Mouse (Mus musculus): ENCODE results near the gene Morn5. TPM values are rescaled to one million over a fixed set of nuclear protein-coding genes. Genes with fewer than 3 reads are reported as not detected.

Morn5 gene
- total and polyA plus RNA-seq, 3 experiments, result 0.61 TPM; not detected in 2

DNA sequence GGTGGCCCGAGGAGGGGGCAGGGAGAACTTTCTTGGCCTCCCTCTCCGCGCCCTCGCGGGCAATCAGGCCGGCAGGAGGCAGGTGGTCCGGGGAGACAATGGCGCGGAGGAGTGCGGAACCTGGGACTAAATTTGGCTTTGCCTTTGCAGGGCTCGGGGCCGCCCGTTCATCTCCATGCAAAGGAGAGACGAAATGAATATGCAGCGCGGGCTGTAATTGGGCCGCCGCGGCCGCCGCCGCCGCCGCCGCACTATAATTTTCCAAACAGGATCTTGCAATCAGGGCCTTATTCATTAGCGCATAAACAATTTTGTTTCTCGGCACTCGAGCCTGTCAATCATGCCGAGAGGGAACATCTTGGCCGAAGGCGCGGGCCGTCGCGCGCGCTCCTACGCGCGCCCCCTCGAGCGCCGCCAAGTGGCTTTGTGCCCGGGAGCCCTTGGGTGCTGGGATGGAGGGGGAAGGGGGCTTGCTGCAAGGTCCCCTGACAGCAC lies 37.9 kb upstream of the Morn5 start:
- peak overlapping the region; percentile 40; the same call in 1 of the 2 replicates for H3K27ac ChIP-seq
- peak overlapping the region; percentile 23 for H3K9ac ChIP-seq (ENCODE audit: low read depth, low read length)
- intact Hi-C loops (cut with DNase I), result loop anchor here (5.0 kb wide), 1 partner anchor 126 kb away; the partner anchor contains the start of genes Mrrf and Rbm18

GRCm38 (mm10) chr2:36013010-36013409 lies 36.2 kb upstream of the Morn5 start:
- Histone ChIP-seq H3K9ac (ENCODE audit: low read depth, low read length) (no peak overlapping the region), H3K36me3 (ENCODE audit: control insufficient read depth, insufficient read depth, low read length) (no peaks in the 10 kb centered on the region), H3K27me3 (ENCODE audit: control insufficient read depth, insufficient read depth, low read length) (no peaks in the 10 kb centered on the region), H3K79me2 (replicated peaks; ENCODE audit: control insufficient read depth, insufficient read depth, low read length) (no peaks in the 10 kb centered on the region), H3K4me1 (ENCODE audit: control insufficient read depth, insufficient read depth, low read length) (peaks cover 9% of the 10 kb centered on the region), H3K27ac (peak overlapping the region; percentile 41; the same call in 1 of the 2 replicates), H3K4me3 (no peak overlapping the region)
- intact Hi-C loops (cut with DNase I), result loop anchor here (5.0 kb wide), 1 partner anchor 124 kb away; the partner anchor contains the start of genes Mrrf and Rbm18
- peak; percentile 60 to 71 for DNase-seq
- TF ChIP-seq CTCF (IDR thresholded peaks at IDR 0.05) (no peak), EP300 (IDR thresholded peaks at IDR 0.05; ENCODE audit: insufficient read depth, low read depth, low read length) (peak; percentile 83; the same call in 1 of the 2 replicates)
- WGBS, result 40% methylated on average over 12 of the region's 12 CpGs

More for the DNA sequence above, 37.9 kb upstream of the Morn5 start:
- peak in 1 of 2 experiments; percentile 46 for DNase-seq
- H3K79me2 ChIP-seq (replicated peaks; ENCODE audit: control insufficient read depth, insufficient read depth, low read length), result no peaks in the 10 kb centered on the region
- under 1% methylated on average over 44 of the region's 44 CpGs for WGBS
- H3K4me1 ChIP-seq (ENCODE audit: control insufficient read depth, insufficient read depth, low read length), result peaks cover 9% of the 10 kb centered on the region
- TF ChIP-seq EP300 (IDR thresholded peaks at IDR 0.05; ENCODE audit: insufficient read depth, low read depth, low read length), result no peak
- peak; percentile 45 for TF ChIP-seq CTCF (IDR thresholded peaks at IDR 0.05)
- no peaks in the 10 kb centered on the region for H3K27me3 ChIP-seq (ENCODE audit: control insufficient read depth, insufficient read depth, low read length)
- peak overlapping the region; percentile 54 for H3K4me3 ChIP-seq
- no peaks in the 10 kb centered on the region for H3K36me3 ChIP-seq (ENCODE audit: control insufficient read depth, insufficient read depth, low read length)

GRCm38 (mm10) chr2:36021385-36022159 lies 27.7 kb upstream of the Morn5 start:
- H3K36me3 ChIP-seq (ENCODE audit: control insufficient read depth, insufficient read depth, low read length), result peaks cover 4% of the 10 kb centered on the region; the same call in 1 of the 2 replicates
- H3K9ac ChIP-seq (ENCODE audit: low read depth, low read length), result 0 out of 2 replicates have a peak overlapping the region, but pooled peaks have one; percentile 14
- TF ChIP-seq EP300 (IDR thresholded peaks at IDR 0.05; ENCODE audit: insufficient read depth, low read depth, low read length) (0 out of 2 replicates have a peak, but pooled peaks have one; percentile 12), CTCF (IDR thresholded peaks at IDR 0.05) (peak; percentile 60), POLR2A (IDR thresholded peaks at IDR 0.05; ENCODE audit: insufficient read depth, low read depth, low read length) (no peak)
- no peaks in the 10 kb centered on the region for H3K79me2 ChIP-seq (replicated peaks; ENCODE audit: control insufficient read depth, insufficient read depth, low read length)
- no peak overlapping the region for H3K4me3 ChIP-seq
- H3K4me1 ChIP-seq (ENCODE audit: control insufficient read depth, insufficient read depth, low read length), result peaks cover 14% of the 10 kb centered on the region
- 14% methylated on average over 32 of the region's 32 CpGs for WGBS
- DNase-seq, result peak; percentile 67 to 76
- H3K27ac ChIP-seq, result peak overlapping the region; percentile 31; the same call in 1 of the 2 replicates
- intact Hi-C loops (cut with DNase I), result loop anchor here (5.0 kb wide), 1 partner anchor 81 kb away; no protein-coding TSS in a partner anchor
- H3K27me3 ChIP-seq (ENCODE audit: control insufficient read depth, insufficient read depth, low read length), result no peaks in the 10 kb centered on the region

GRCm38 (mm10) chr2:36023291-36023690 lies 26.0 kb upstream of the Morn5 start:
- TF ChIP-seq POLR2A (IDR thresholded peaks at IDR 0.05; ENCODE audit: insufficient read depth, low read depth, low read length), result no peak
- peak; percentile 93 for TF ChIP-seq EP300 (IDR thresholded peaks at IDR 0.05; ENCODE audit: insufficient read depth, low read depth, low read length)
- intact Hi-C loops (cut with DNase I), result loop anchor here (5.0 kb wide), 1 partner anchor 79 kb away; no protein-coding TSS in a partner anchor
- DNase-seq, result peak; percentile 72 to 83
- Histone ChIP-seq H3K36me3 (ENCODE audit: control insufficient read depth, insufficient read depth, low read length) (peaks cover 4% of the 10 kb centered on the region; the same call in 1 of the 2 replicates), H3K27me3 (ENCODE audit: control insufficient read depth, insufficient read depth, low read length) (no peaks in the 10 kb centered on the region), H3K27ac (peak overlapping the region; percentile 63), H3K79me2 (replicated peaks; ENCODE audit: control insufficient read depth, insufficient read depth, low read length) (no peaks in the 10 kb centered on the region), H3K9ac (ENCODE audit: low read depth, low read length) (no peak overlapping the region), H3K4me1 (ENCODE audit: control insufficient read depth, insufficient read depth, low read length) (peaks cover 14% of the 10 kb centered on the region), H3K4me3 (no peak overlapping the region)
- whole genome bisulfite sequencing, result 32% methylated on average over 3 of the region's 3 CpGs

GRCm38 (mm10) chr2:36032884-36033283 lies 16.4 kb upstream of the Morn5 start:
- Histone ChIP-seq H3K4me1 (ENCODE audit: control insufficient read depth, insufficient read depth, low read length) (peaks cover 26% of the 10 kb centered on the region), H3K4me3 (no peak overlapping the region), H3K36me3 (ENCODE audit: control insufficient read depth, insufficient read depth, low read length) (peaks cover 19% of the 10 kb centered on the region), H3K9ac (ENCODE audit: low read depth, low read length) (no peak overlapping the region), H3K27me3 (ENCODE audit: control insufficient read depth, insufficient read depth, low read length) (no peaks in the 10 kb centered on the region), H3K27ac (peak overlapping the region; percentile 73), H3K79me2 (replicated peaks; ENCODE audit: control insufficient read depth, insufficient read depth, low read length) (no peaks in the 10 kb centered on the region)
- no peak for TF ChIP-seq POLR2A (IDR thresholded peaks at IDR 0.05; ENCODE audit: insufficient read depth, low read depth, low read length)
- no peak for TF ChIP-seq CTCF (IDR thresholded peaks at IDR 0.05)
- TF ChIP-seq EP300 (IDR thresholded peaks at IDR 0.05; ENCODE audit: insufficient read depth, low read depth, low read length), result no peak
- intact Hi-C loops (cut with DNase I), result loop anchor here (5.0 kb wide), 1 partner anchor 94 kb away; no protein-coding TSS in a partner anchor
- 44% methylated on average over 7 of the region's 7 CpGs for WGBS
- no peak for DNase-seq
